Mouse (Mus musculus) lung, embryonic 14.5 days (tissue): ENCODE measurements around the gene Tmem11. TPM values are rescaled to one million over a fixed set of nuclear protein-coding genes. Genes with fewer than 3 reads are reported as not detected.

Source experiments
- ATAC-seq: fragments of 200-750 bp; cut with Nextera tagmentation; 2 replicates; pipeline ENCODE4 v1.8.0; 2017; ENCODE audit warnings: mild to moderate bottlenecking, moderate TSS enrichment, moderate library complexity; ENCODE audit not compliant: insufficient read depth
- DNase-seq: peaks from one replicate; pipeline ENCODE4 v3.0.0-alpha.2; 2015
- H3K27ac ChIP-seq: fragments of 300-500 bp; sonication (generic); 2 replicates; pipeline ENCODE4 v1.5.1; 2014; ENCODE audit warnings: low read depth, mild to moderate bottlenecking, moderate library complexity
- H3K27me3 ChIP-seq: fragments of 300-500 bp; sonication (generic); 2 replicates; pipeline ENCODE4 v1.6.1; 2014; ENCODE audit warnings: low read length, control low read depth; ENCODE audit not compliant: insufficient read depth
- H3K36me3 ChIP-seq: fragments of 300-500 bp; sonication (generic); 2 replicates; pipeline ENCODE4 v1.6.1; 2014; ENCODE audit warnings: control low read depth; ENCODE audit not compliant: insufficient read depth
- H3K4me1 ChIP-seq: fragments of 300-500 bp; sonication (generic); 2 replicates; pipeline ENCODE4 v1.6.1; 2014; ENCODE audit warnings: antibody characterized with exemption, control low read depth; ENCODE audit not compliant: insufficient read depth
- H3K4me2 ChIP-seq: fragments of 300-500 bp; sonication (generic); 2 replicates; pipeline ENCODE4 v1.6.1; 2014; ENCODE audit warnings: mild to moderate bottlenecking
- H3K4me3 ChIP-seq: fragments of 300-500 bp; sonication (generic); 2 replicates; pipeline ENCODE4 v1.5.1; 2014; ENCODE audit warnings: low read depth, low read length
- H3K9ac ChIP-seq: fragments of 300-500 bp; sonication (generic); 2 replicates; pipeline ENCODE4 v1.6.1; 2014
- H3K9me3 ChIP-seq: fragments of 300-500 bp; sonication (generic); 2 replicates; pipeline ENCODE4 v1.6.1; 2016; ENCODE audit warnings: low read depth, low read length, control low read depth
- CTCF ChIP-seq: IDR thresholded peaks from 2 replicates; pipeline ENCODE4 v1.5.1; 2016; ENCODE audit warnings: antibody characterized with exemption, low read depth
- WGBS: fragments of 180-500 bp; shearing (Covaris S2); extraction: QIAGEN DNeasy Blood & Tissue Kit; methylation state at CpG from one replicate; pipeline ENCODE4 v1.1.7; 2014; 5-methylcytosine and 5-hydroxymethylcytosine counted together
- polyA plus RNA-seq: library from polyadenylated mRNA; unstranded; fragments of >200 nt; fragmentation: Nextera tagmentation; extraction: Ambion mirVana; gene quantifications from 2 replicates; pipeline ENCODE4 v1.2.1, GENCODE M21; 2014

Tmem11 gene
- polyA plus RNA-seq, 1 experiment from 2014 or later = 73.4 TPM

GRCm38 (mm10) chr11:60861993-60862392 lies 17.1 kb downstream of the Tmem11 start:
- no peak overlapping the region for H3K27ac ChIP-seq
- H3K27me3 ChIP-seq = no peaks in the 10 kb centered on the region
- WGBS = 81% methylated on average over 3 of the region's 3 CpGs
- no peaks in the 10 kb centered on the region for H3K9me3 ChIP-seq
- no peak overlapping the region for H3K4me2 ChIP-seq
- H3K4me1 ChIP-seq = no peaks in the 10 kb centered on the region
- DNase-seq (no peak), ATAC-seq (no peak)
- H3K36me3 ChIP-seq = peaks cover 73% of the 10 kb centered on the region
- TF ChIP-seq CTCF = no peak
- no peak overlapping the region for H3K4me3 ChIP-seq
- no peak overlapping the region for H3K9ac ChIP-seq

- ATAC-seq (no peak), DNase-seq (no peak)
- no peak for TF ChIP-seq CTCF
- Histone ChIP-seq H3K27me3 (no peaks in the 10 kb centered on the region), H3K4me3 (no peak overlapping the region), H3K4me2 (no peak overlapping the region), H3K36me3 (peaks cover 82% of the 10 kb centered on the region), H3K9ac (no peak overlapping the region), H3K9me3 (no peaks in the 10 kb centered on the region), H3K4me1 (no peaks in the 10 kb centered on the region), H3K27ac (no peak overlapping the region)
- 39% methylated on average over 3 of the region's 3 CpGs for WGBS
Observed at GRCm38 (mm10) chr11:60856587-60856986, 22.5 kb downstream of the Tmem11 start.

- Histone ChIP-seq H3K36me3 (peaks cover 24% of the 10 kb centered on the region; the same call in 1 of the 2 replicates), H3K9ac (no peak overlapping the region), H3K4me2 (no peak overlapping the region), H3K27me3 (no peaks in the 10 kb centered on the region), H3K4me1 (no peaks in the 10 kb centered on the region), H3K9me3 (no peaks in the 10 kb centered on the region), H3K27ac (no peak overlapping the region), H3K4me3 (no peak overlapping the region)
- no peak for TF ChIP-seq CTCF
- DNase-seq (no peak), ATAC-seq (no peak)
- WGBS = 76% methylated on average over 5 of the region's 5 CpGs
Observed at GRCm38 (mm10) chr11:60845415-60845814, 33.7 kb downstream of the Tmem11 start.

GRCm38 (mm10) chr11:60843412-60843811 lies 35.7 kb downstream of the Tmem11 start:
- H3K36me3 ChIP-seq = peaks cover 14% of the 10 kb centered on the region; the same call in 1 of the 2 replicates
- DNase-seq = no peak
- H3K27me3 ChIP-seq = no peaks in the 10 kb centered on the region

GRCm38 (mm10) chr11:60841467-60842200 lies 37.4 kb downstream of the Tmem11 start:
- WGBS = 76% methylated on average over 12 of the region's 12 CpGs
- no peak for ATAC-seq
- no peaks in the 10 kb centered on the region for H3K27me3 ChIP-seq

More at GRCm38 (mm10) chr11:60843412-60843811, 35.7 kb downstream of the Tmem11 start:
- WGBS = 86% methylated on average over 5 of the region's 5 CpGs
- Histone ChIP-seq H3K4me1 (no peaks in the 10 kb centered on the region), H3K9ac (no peak overlapping the region), H3K27ac (no peak overlapping the region), H3K4me3 (no peak overlapping the region), H3K4me2 (no peak overlapping the region), H3K9me3 (no peaks in the 10 kb centered on the region)
- no peak for TF ChIP-seq CTCF
- ATAC-seq = no peak

GRCm38 (mm10) chr11:60837644-60838406 lies 41.2 kb downstream of the Tmem11 start:
- Histone ChIP-seq H3K9ac (no peak overlapping the region), H3K36me3 (0 out of 2 replicates have a peak, but pooled peaks cover 4% of the 10 kb centered on the region), H3K27me3 (no peaks in the 10 kb centered on the region), H3K4me3 (no peak overlapping the region), H3K27ac (no peak overlapping the region), H3K4me2 (no peak overlapping the region), H3K4me1 (no peaks in the 10 kb centered on the region), H3K9me3 (no peaks in the 10 kb centered on the region)
- no peak for TF ChIP-seq CTCF
- no peak for ATAC-seq
- no peak for DNase-seq
- WGBS = 89% methylated on average over 10 of the region's 10 CpGs

More at GRCm38 (mm10) chr11:60841467-60842200, 37.4 kb downstream of the Tmem11 start:
- H3K4me1 ChIP-seq = no peaks in the 10 kb centered on the region
- H3K36me3 ChIP-seq = peaks cover 10% of the 10 kb centered on the region; the same call in 1 of the 2 replicates
- no peak for DNase-seq
- no peak for TF ChIP-seq CTCF
- H3K27ac ChIP-seq = no peak overlapping the region
- H3K4me3 ChIP-seq = no peak overlapping the region
- H3K9me3 ChIP-seq = no peaks in the 10 kb centered on the region
- no peak overlapping the region for H3K4me2 ChIP-seq
- no peak overlapping the region for H3K9ac ChIP-seq

- DNase-seq (no peak), ATAC-seq (no peak)
- WGBS = 90% methylated on average over 6 of the region's 6 CpGs
- Histone ChIP-seq H3K27me3 (no peaks in the 10 kb centered on the region), H3K36me3 (0 out of 2 replicates have a peak, but pooled peaks cover 4% of the 10 kb centered on the region), H3K9ac (no peak overlapping the region), H3K4me2 (no peak overlapping the region), H3K4me3 (no peak overlapping the region), H3K4me1 (no peaks in the 10 kb centered on the region), H3K9me3 (no peaks in the 10 kb centered on the region), H3K27ac (no peak overlapping the region)
- TF ChIP-seq CTCF = no peak
Observed at GRCm38 (mm10) chr11:60836897-60837296, 42.2 kb downstream of the Tmem11 start.
